Mouse (Mus musculus) stomach, embryonic 16.5 days (tissue): ENCODE measurements around the gene Rnf43. TPM values are rescaled to one million over a fixed set of nuclear protein-coding genes. Genes with fewer than 3 reads are reported as not detected.

ENCODE experiments used
- ATAC-seq: fragments of 200-750 bp; cut with Nextera tagmentation; 2 replicates; pipeline ENCODE4 v1.8.0; 2017; ENCODE audit warnings: moderate number of reproducible peaks, moderate TSS enrichment; ENCODE audit not compliant: insufficient read depth, low FRiP score
- H3K27ac ChIP-seq: fragments of 300-500 bp; sonication (generic); 2 replicates; pipeline ENCODE4 v1.5.1; 2014; ENCODE audit warnings: low read length
- H3K27me3 ChIP-seq: fragments of 300-500 bp; sonication (generic); 2 replicates; pipeline ENCODE4 v1.6.1; 2014; ENCODE audit warnings: low read length, control low read depth, mixed read lengths; ENCODE audit not compliant: control insufficient read depth, insufficient read depth
- H3K36me3 ChIP-seq: fragments of 300-500 bp; sonication (generic); 2 replicates; pipeline ENCODE4 v1.6.1; 2014; ENCODE audit warnings: low read length; ENCODE audit not compliant: control insufficient read depth, insufficient read depth
- H3K4me1 ChIP-seq: fragments of 300-500 bp; sonication (generic); 2 replicates; pipeline ENCODE4 v1.6.1; 2014; ENCODE audit warnings: low read length, control low read depth, mixed read lengths; ENCODE audit not compliant: control insufficient read depth, insufficient read depth
- H3K4me2 ChIP-seq: fragments of 300-500 bp; sonication (generic); 2 replicates; pipeline ENCODE4 v1.6.1; 2014; ENCODE audit warnings: low read depth, low read length, mixed read lengths
- H3K4me3 ChIP-seq: fragments of 300-500 bp; sonication (generic); replicated peaks from 2 replicates; pipeline ENCODE4 v1.5.1; 2014; ENCODE audit warnings: mild to moderate bottlenecking, low read length
- H3K9ac ChIP-seq: fragments of 300-500 bp; sonication (generic); 2 replicates; pipeline ENCODE4 v1.6.1; 2014; ENCODE audit warnings: low read length
- H3K9me3 ChIP-seq: fragments of 300-500 bp; sonication (generic); replicated peaks from 2 replicates; pipeline ENCODE4 v1.6.1; 2016; ENCODE audit warnings: low read length, control low read depth; ENCODE audit not compliant: control insufficient read depth
- WGBS: fragments of 180-500 bp; shearing (Covaris S2); extraction: QIAGEN DNeasy Blood & Tissue Kit; methylation state at CpG from one replicate; pipeline ENCODE4 v1.1.7; 2014; 5-methylcytosine and 5-hydroxymethylcytosine counted together
- polyA plus RNA-seq: library from polyadenylated mRNA; unstranded; fragments of >200 nt; fragmentation: Nextera tagmentation; extraction: Ambion mirVana; gene quantifications from 2 replicates; pipeline ENCODE4 v1.2.1, GENCODE M21; 2015

The Rnf43 gene
- 14.7 and 16.9 TPM in 2 replicates for polyA plus RNA-seq

GRCm38 (mm10) chr11:87662407-87662806, at the start of gene Rnf43:
TSS of gene Rnf43 (plus strand) at chr11:87662722.
- Histone ChIP-seq H3K27ac (peak within 1 kb of the TSS; percentile 69), H3K4me3 (peak within 1 kb of the TSS; percentile 47), H3K4me2 (peak within 1 kb of the TSS; percentile 51), H3K27me3 (no peaks in the 10 kb centered on the region), H3K9me3 (no peaks in the 10 kb centered on the region), H3K4me1 (no peaks in the 10 kb centered on the region), H3K9ac (peak within 1 kb of the TSS; percentile 68), H3K36me3 (no peaks in the 10 kb centered on the region)
- 0% methylated on average over 8 of the region's 8 CpGs for WGBS
- peak; percentile 96 for ATAC-seq

- Histone ChIP-seq H3K9me3 (no peaks in the 10 kb centered on the region), H3K4me1 (no peaks in the 10 kb centered on the region), H3K27ac (no peak overlapping the region), H3K4me2 (no peak overlapping the region), H3K4me3 (no peak overlapping the region), H3K27me3 (no peaks in the 10 kb centered on the region), H3K36me3 (peaks cover 50% of the 10 kb centered on the region), H3K9ac (no peak overlapping the region)
- WGBS, result 83% methylated on average over 7 of the region's 7 CpGs
- ATAC-seq, result no peak
Measured at GRCm38 (mm10) chr11:87613972-87614371, 48.5 kb upstream of the Rnf43 start.

- no peak overlapping the region for H3K4me2 ChIP-seq
- no peak overlapping the region for H3K9ac ChIP-seq
- H3K27me3 ChIP-seq, result no peaks in the 10 kb centered on the region
- no peak for ATAC-seq
- no peaks in the 10 kb centered on the region for H3K9me3 ChIP-seq
- H3K36me3 ChIP-seq, result peaks cover 46% of the 10 kb centered on the region
- no peak overlapping the region for H3K27ac ChIP-seq
- 91% methylated on average over 5 of the region's 5 CpGs for WGBS
- no peaks in the 10 kb centered on the region for H3K4me1 ChIP-seq
- H3K4me3 ChIP-seq, result no peak overlapping the region
Measured at GRCm38 (mm10) chr11:87615551-87615950, 47.0 kb upstream of the Rnf43 start.

- H3K4me2 ChIP-seq, result no peak overlapping the region
- WGBS, result 95% methylated on average over 2 of the region's 2 CpGs
- no peaks in the 10 kb centered on the region for H3K9me3 ChIP-seq
- H3K36me3 ChIP-seq, result peaks cover 46% of the 10 kb centered on the region
- H3K27me3 ChIP-seq, result no peaks in the 10 kb centered on the region
- H3K27ac ChIP-seq, result no peak overlapping the region
- no peak overlapping the region for H3K4me3 ChIP-seq
- ATAC-seq, result no peak
- H3K9ac ChIP-seq, result no peak overlapping the region
- H3K4me1 ChIP-seq, result no peaks in the 10 kb centered on the region
Measured at GRCm38 (mm10) chr11:87615952-87616351, 46.6 kb upstream of the Rnf43 start.

- no peaks in the 10 kb centered on the region for H3K9me3 ChIP-seq
- H3K27me3 ChIP-seq, result no peaks in the 10 kb centered on the region
- H3K4me2 ChIP-seq, result no peak within 1 kb of the TSS
- no peak within 1 kb of the TSS for H3K4me3 ChIP-seq
- WGBS, result 89% methylated on average over 48 of the region's 69 CpGs
- H3K4me1 ChIP-seq, result no peaks in the 10 kb centered on the region
- H3K36me3 ChIP-seq, result peaks cover 40% of the 10 kb centered on the region
- no peak within 1 kb of the TSS for H3K9ac ChIP-seq
- no peak within 1 kb of the TSS for H3K27ac ChIP-seq
- peak; percentile 10; the same call in 1 of the 2 replicates for ATAC-seq
Measured at GRCm38 (mm10) chr11:87616790-87617474, 45.6 kb upstream of the Rnf43 start, which contains the start of gene Hsf5. TSS of gene Hsf5 (plus strand) at chr11:87617164.

GRCm38 (mm10) chr11:87617606-87618005, 44.9 kb upstream of the Rnf43 start:
- Histone ChIP-seq H3K36me3 (peaks cover 39% of the 10 kb centered on the region), H3K4me2 (no peak overlapping the region), H3K27ac (no peak overlapping the region), H3K27me3 (no peaks in the 10 kb centered on the region), H3K9me3 (no peaks in the 10 kb centered on the region), H3K4me1 (no peaks in the 10 kb centered on the region), H3K4me3 (no peak overlapping the region), H3K9ac (no peak overlapping the region)
- no peak for ATAC-seq
- 93% methylated on average over 31 of the region's 32 CpGs for WGBS

GRCm38 (mm10) chr11:87623160-87623559, 39.4 kb upstream of the Rnf43 start:
- Histone ChIP-seq H3K9ac (no peak overlapping the region), H3K4me1 (no peaks in the 10 kb centered on the region), H3K27ac (no peak overlapping the region), H3K36me3 (0 out of 2 replicates have a peak, but pooled peaks cover 3% of the 10 kb centered on the region), H3K27me3 (no peaks in the 10 kb centered on the region), H3K4me3 (no peak overlapping the region), H3K9me3 (no peaks in the 10 kb centered on the region), H3K4me2 (no peak overlapping the region)
- ATAC-seq, result no peak
- WGBS, result 67% methylated on average over 4 of the region's 4 CpGs

GRCm38 (mm10) chr11:87629859-87630258, 32.7 kb upstream of the Rnf43 start:
- no peak overlapping the region for H3K27ac ChIP-seq
- no peak overlapping the region; the same call in 1 of the 2 replicates for H3K9ac ChIP-seq
- H3K36me3 ChIP-seq, result 0 out of 2 replicates have a peak, but pooled peaks cover 3% of the 10 kb centered on the region
- 0 out of 2 replicates have a peak overlapping the region, but pooled peaks have one; percentile 12 for H3K4me2 ChIP-seq
- no peak for ATAC-seq
- 0 out of 2 replicates have a peak, but pooled peaks cover 5% of the 10 kb centered on the region for H3K4me1 ChIP-seq
- H3K4me3 ChIP-seq, result no peak overlapping the region
- WGBS, result 21% methylated on average over 10 of the region's 10 CpGs
- no peaks in the 10 kb centered on the region for H3K9me3 ChIP-seq
- no peaks in the 10 kb centered on the region for H3K27me3 ChIP-seq

GRCm38 (mm10) chr11:87638793-87639192, 23.7 kb upstream of the Rnf43 start:
- Histone ChIP-seq H3K4me2 (peak overlapping the region; percentile 91), H3K27ac (no peak overlapping the region), H3K9me3 (no peaks in the 10 kb centered on the region), H3K36me3 (no peaks in the 10 kb centered on the region), H3K27me3 (no peaks in the 10 kb centered on the region), H3K4me3 (peak overlapping the region; percentile 53), H3K4me1 (0 out of 2 replicates have a peak, but pooled peaks cover 3% of the 10 kb centered on the region), H3K9ac (peak overlapping the region; percentile 88)
- peak; percentile 50; the same call in 1 of the 2 replicates for ATAC-seq
- WGBS, result 22% methylated on average over 2 of the region's 2 CpGs
